Mouse (Mus musculus) lung, embryonic 16.5 days (tissue): ENCODE results near the gene Ly6g6c. TPM values are rescaled to one million over a fixed set of nuclear protein-coding genes. Genes with fewer than 3 reads are reported as not detected.

Experiments used
- ATAC-seq: fragments of 200-750 bp; cut with Nextera tagmentation; 2 replicates; pipeline ENCODE4 v1.8.0; 2017; ENCODE audit warnings: low read depth, mild to moderate bottlenecking, moderate library complexity
- H3K27ac ChIP-seq: fragments of 300-500 bp; sonication (generic); 2 replicates; pipeline ENCODE4 v1.5.1; 2014; ENCODE audit warnings: mild to moderate bottlenecking, control low read depth, low read length
- H3K27me3 ChIP-seq: fragments of 300-500 bp; sonication (generic); 2 replicates; pipeline ENCODE4 v1.6.1; 2014; ENCODE audit warnings: low read depth, low read length, mixed read lengths; ENCODE audit not compliant: control insufficient read depth, insufficient read depth
- H3K36me3 ChIP-seq: fragments of 300-500 bp; sonication (generic); 2 replicates; pipeline ENCODE4 v1.6.1; 2014; ENCODE audit warnings: low read length; ENCODE audit not compliant: control insufficient read depth, insufficient read depth
- H3K4me1 ChIP-seq: fragments of 300-500 bp; sonication (generic); replicated peaks from 2 replicates; pipeline ENCODE4 v1.6.1; 2014; ENCODE audit warnings: low read length, mixed read lengths; ENCODE audit not compliant: control insufficient read depth, insufficient read depth
- H3K4me2 ChIP-seq: fragments of 300-500 bp; sonication (generic); 2 replicates; pipeline ENCODE4 v1.6.1; 2014; ENCODE audit warnings: low read depth, low read length, control low read depth
- H3K4me3 ChIP-seq: fragments of 300-500 bp; sonication (generic); 2 replicates; pipeline ENCODE4 v1.5.1; 2014; ENCODE audit warnings: mild to moderate bottlenecking, low read length, control low read depth
- H3K9ac ChIP-seq: fragments of 300-500 bp; sonication (generic); 2 replicates; pipeline ENCODE4 v1.6.1; 2014; ENCODE audit warnings: low read length, control low read depth
- H3K9me3 ChIP-seq: fragments of 300-500 bp; sonication (generic); 2 replicates; pipeline ENCODE4 v1.6.1; 2016; ENCODE audit warnings: low read length; ENCODE audit not compliant: control insufficient read depth
- WGBS: fragments of 180-500 bp; shearing (Covaris S2); extraction: QIAGEN DNeasy Blood & Tissue Kit; methylation state at CpG from one replicate; pipeline ENCODE4 v1.1.7; 2014; 5-methylcytosine and 5-hydroxymethylcytosine counted together
- polyA plus RNA-seq: library from polyadenylated mRNA; unstranded; fragments of >200 nt; fragmentation: Nextera tagmentation; extraction: Ambion mirVana; gene quantifications from 2 replicates; pipeline ENCODE4 v1.2.1, GENCODE M21; 2015

Ly6g6c gene
- polyA plus RNA-seq, 1 experiment from 2014 or later: 0.53 TPM

DNA sequence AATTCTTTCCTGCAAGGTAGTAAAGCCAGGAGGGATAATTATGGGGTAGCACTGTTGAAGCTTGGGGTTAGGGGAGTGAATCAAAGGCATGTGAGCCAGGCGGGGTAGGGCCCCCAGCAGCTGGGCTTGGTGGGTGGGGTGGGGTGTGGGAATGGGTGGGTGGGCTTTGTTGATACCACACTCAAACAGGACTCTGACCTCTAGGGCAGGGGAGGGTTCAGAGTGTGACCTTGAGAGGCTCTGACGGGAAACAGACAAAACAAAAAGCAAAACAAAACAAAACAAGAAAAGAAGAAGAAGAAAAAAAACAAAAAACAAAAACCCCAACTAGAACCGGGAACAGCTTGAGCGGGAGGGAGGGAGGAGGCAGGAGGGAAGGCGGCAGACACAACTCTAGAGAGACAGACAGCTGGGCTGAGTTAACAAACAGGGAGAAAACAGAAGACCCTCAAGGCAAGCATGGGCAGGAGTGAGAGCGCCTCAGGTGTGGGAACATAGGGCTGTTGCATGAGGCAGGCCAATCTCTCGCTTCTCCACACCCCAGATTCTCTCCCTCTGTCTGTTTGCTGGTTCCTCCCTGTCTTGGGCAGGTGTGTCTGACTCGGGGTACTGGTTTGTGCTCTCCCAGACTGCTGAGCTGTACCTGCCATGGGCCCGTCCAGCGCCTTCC is 11.5 kb downstream of the Ly6g6c start, which contains the start of gene Ly6g6e:
Gene Ly6g6e (plus strand): TSS at position 396 of the 670 bp plus-strand sequence.
- Histone ChIP-seq H3K9ac (peak within 1 kb of the TSS; percentile 66), H3K4me3 (peak within 1 kb of the TSS; percentile 45), H3K9me3 (no peaks in the 10 kb centered on the region), H3K27ac (peak within 1 kb of the TSS; percentile 87), H3K4me1 (peaks cover 7% of the 10 kb centered on the region; the same call in 1 of the 2 replicates), H3K27me3 (peaks cover 2% of the 10 kb centered on the region; the same call in 1 of the 2 replicates), H3K36me3 (no peaks in the 10 kb centered on the region), H3K4me2 (peak within 1 kb of the TSS; percentile 52)
- ATAC-seq: 0 out of 2 replicates have a peak, but pooled peaks have one; percentile 5
- WGBS: 32% methylated on average over 10 of the region's 10 CpGs

DNA sequence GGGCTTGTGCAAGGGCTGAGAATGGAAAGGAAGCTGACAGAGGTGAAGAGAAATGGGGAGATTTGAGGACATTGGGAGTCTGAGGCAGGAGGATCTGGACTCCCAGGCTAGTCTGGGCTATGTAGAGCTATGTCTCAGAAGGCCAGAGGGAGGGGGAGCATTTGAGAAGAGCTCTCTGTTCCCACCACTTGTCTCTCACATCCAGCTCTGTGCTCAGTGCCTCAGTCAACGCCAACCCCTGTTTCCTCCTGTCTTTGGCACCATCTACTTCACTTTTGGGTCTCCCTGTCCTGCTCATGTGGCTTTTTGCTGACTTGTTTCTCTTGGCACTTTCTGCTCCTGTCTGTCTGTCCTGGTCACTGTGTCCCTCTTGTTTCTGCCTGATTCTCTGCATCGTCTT is 12.1 kb downstream of the Ly6g6c start:
- H3K9me3 ChIP-seq: no peaks in the 10 kb centered on the region
- H3K4me2 ChIP-seq: peak overlapping the region; percentile 52
- peak overlapping the region; percentile 45 for H3K4me3 ChIP-seq
- H3K27me3 ChIP-seq: peaks cover 2% of the 10 kb centered on the region; the same call in 1 of the 2 replicates
- 23% methylated on average over 2 of the region's 2 CpGs for WGBS
- no peaks in the 10 kb centered on the region for H3K36me3 ChIP-seq
- peak overlapping the region; percentile 66 for H3K9ac ChIP-seq
- peak overlapping the region; percentile 87 for H3K27ac ChIP-seq
- peaks cover 7% of the 10 kb centered on the region; the same call in 1 of the 2 replicates for H3K4me1 ChIP-seq
- peak; percentile 52 for ATAC-seq

DNA sequence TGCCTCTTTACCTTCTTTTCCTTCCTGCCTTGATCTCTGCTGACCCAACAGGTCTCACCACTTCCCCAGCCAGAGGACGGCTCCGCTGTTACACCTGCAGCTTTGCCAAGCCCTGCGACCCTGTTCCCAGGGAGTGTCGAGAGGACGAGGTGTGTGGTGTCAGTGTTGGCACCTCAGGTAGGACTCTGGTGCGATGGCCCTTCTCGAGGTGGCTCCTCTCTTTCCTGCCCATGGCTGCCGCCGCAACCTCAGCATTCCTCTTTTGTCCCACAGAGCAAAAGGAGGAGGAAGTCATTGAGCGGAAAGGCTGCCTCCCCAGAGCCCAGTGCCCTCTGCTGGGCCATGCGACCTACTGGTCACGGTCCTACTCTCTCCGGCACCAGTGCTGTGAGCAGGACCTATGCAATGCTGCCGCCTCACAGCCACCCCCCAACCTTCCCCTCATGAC is 12.6 kb downstream of the Ly6g6c start, which contains the start of gene Ly6g6d:
Gene Ly6g6d (minus strand): TSS at position 280 of the 448 bp plus-strand sequence.
- H3K4me2 ChIP-seq: peak within 1 kb of the TSS; percentile 52
- H3K9ac ChIP-seq: peak within 1 kb of the TSS; percentile 66
- no peaks in the 10 kb centered on the region for H3K36me3 ChIP-seq
- peak within 1 kb of the TSS; percentile 87 for H3K27ac ChIP-seq
- H3K4me1 ChIP-seq: peaks cover 7% of the 10 kb centered on the region; the same call in 1 of the 2 replicates
- H3K4me3 ChIP-seq: peak within 1 kb of the TSS; percentile 45
- no peaks in the 10 kb centered on the region for H3K9me3 ChIP-seq
- ATAC-seq: peak; percentile 83
- peaks cover 2% of the 10 kb centered on the region; the same call in 1 of the 2 replicates for H3K27me3 ChIP-seq
- 7% methylated on average over 14 of the region's 14 CpGs for WGBS

DNA sequence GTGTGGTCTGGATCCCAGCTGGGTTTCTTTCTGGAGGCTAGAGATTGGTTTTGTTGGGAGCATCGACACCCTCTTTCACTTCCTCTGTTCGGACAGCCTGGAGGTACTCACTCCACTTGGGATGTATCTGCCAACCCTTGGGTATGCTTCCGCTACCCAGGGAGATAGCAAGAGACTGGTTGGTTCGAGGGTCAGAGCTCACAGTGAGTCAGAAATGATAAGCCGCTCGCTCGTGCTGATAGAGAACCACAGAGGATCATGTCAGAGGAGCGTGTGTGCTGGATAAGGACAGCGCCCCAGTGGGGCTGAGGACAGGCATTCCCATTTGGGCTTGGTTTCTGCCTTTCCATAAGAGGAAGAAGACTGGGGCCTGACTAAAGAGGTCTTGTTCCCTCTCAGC is 14.6 kb downstream of the Ly6g6c start:
- Histone ChIP-seq H3K27ac (no peak overlapping the region), H3K9ac (no peak overlapping the region), H3K9me3 (no peaks in the 10 kb centered on the region), H3K27me3 (peaks cover 2% of the 10 kb centered on the region; the same call in 1 of the 2 replicates), H3K4me1 (peaks cover 7% of the 10 kb centered on the region; the same call in 1 of the 2 replicates), H3K4me2 (no peak overlapping the region), H3K36me3 (no peaks in the 10 kb centered on the region), H3K4me3 (no peak overlapping the region)
- no peak for ATAC-seq
- 29% methylated on average over 9 of the region's 9 CpGs for WGBS

DNA sequence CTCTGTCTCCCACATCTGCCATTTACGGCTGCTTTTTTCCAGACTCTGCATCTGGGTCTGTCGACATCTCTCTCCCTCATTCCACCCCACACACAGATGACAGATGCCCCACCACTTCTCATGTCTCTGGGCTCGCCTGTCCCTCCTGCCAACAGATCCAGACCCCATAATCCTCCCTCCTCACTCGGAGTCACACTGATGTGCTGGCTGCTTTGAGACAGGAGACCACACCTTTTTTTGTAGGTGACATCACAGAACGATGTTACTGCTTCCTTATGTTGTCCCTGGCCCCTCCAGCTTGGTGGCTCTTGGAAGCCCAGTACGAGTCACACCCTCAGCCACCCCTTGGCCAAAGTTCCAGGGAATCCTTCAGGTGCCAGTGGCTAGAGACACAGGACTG is 15.1 kb downstream of the Ly6g6c start:
- no peak overlapping the region for H3K9ac ChIP-seq
- H3K27ac ChIP-seq: no peak overlapping the region
- no peaks in the 10 kb centered on the region for H3K9me3 ChIP-seq
- H3K4me3 ChIP-seq: no peak overlapping the region
- peaks cover 7% of the 10 kb centered on the region; the same call in 1 of the 2 replicates for H3K4me1 ChIP-seq
- no peaks in the 10 kb centered on the region for H3K36me3 ChIP-seq
- peaks cover 2% of the 10 kb centered on the region; the same call in 1 of the 2 replicates for H3K27me3 ChIP-seq
- WGBS: 50% methylated on average over 6 of the region's 6 CpGs
- H3K4me2 ChIP-seq: no peak overlapping the region
- no peak for ATAC-seq

DNA sequence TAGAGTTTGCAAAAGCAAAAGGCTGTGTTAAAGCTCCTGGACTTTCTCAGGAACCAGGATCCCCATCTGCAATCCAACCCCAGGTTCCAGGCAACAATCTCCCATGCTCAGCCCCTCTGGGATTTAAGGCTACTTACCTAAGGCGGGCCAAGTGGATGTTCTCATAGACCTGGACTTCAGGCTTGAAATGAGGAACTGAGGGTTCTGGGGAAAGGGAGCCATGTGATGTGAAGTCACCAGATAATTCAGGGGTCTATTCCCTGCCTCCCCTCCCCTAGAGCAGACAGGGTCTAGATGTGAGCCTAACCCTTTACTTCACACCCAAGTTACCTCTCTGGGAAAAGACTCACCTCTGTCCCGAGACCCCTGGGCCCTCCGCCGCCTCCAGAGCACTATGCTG is 15.5 kb downstream of the Ly6g6c start:
- 81% methylated on average over 4 of the region's 4 CpGs for WGBS
- Histone ChIP-seq H3K36me3 (no peaks in the 10 kb centered on the region), H3K4me2 (no peak overlapping the region), H3K9me3 (no peaks in the 10 kb centered on the region), H3K4me1 (peaks cover 7% of the 10 kb centered on the region; the same call in 1 of the 2 replicates), H3K27me3 (peaks cover 2% of the 10 kb centered on the region; the same call in 1 of the 2 replicates), H3K4me3 (no peak overlapping the region), H3K9ac (no peak overlapping the region), H3K27ac (no peak overlapping the region)
- ATAC-seq: no peak

DNA sequence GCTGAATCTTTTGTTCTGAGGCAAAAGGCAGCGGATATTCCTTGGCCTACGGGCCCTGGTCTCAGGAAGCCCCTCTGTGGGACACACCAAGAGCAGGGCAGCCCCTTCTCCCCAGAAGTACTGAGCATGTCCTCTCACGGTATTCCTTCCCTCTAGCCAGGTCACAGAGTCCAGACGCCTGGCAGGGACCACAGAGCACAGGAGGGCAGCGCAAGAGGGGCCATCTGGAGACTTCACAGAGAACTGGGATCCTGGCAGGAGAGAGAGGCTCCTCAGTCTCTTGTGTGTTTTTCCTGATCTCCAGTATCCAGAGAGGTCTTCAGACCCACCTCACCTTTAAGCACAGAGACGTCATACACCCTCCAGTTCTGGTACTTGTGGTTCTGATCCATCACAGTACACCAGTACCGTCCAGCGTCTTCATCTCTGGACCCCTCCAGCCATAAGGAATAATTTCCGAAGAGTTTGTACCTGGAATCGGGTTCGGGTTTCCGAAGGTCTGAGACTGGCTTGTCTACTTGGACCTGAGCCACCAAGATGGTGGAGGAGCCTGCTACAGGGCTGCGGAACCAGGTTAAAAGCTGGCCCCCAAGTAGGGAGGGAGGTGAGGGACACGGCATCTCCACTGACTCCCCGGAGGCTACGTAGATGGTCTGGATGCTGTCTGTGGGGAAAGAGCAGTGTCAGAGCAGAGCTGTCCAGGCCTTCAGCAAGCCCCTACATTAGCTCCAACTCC is 17.8 kb downstream of the Ly6g6c start:
- Histone ChIP-seq H3K4me2 (no peak overlapping the region), H3K4me1 (0 out of 2 replicates have a peak, but pooled peaks cover 2% of the 10 kb centered on the region), H3K9me3 (no peaks in the 10 kb centered on the region), H3K27ac (no peak overlapping the region), H3K27me3 (peaks cover 2% of the 10 kb centered on the region; the same call in 1 of the 2 replicates), H3K36me3 (no peaks in the 10 kb centered on the region), H3K4me3 (no peak overlapping the region), H3K9ac (no peak overlapping the region)
- 82% methylated on average over 16 of the region's 16 CpGs for WGBS
- no peak for ATAC-seq

DNA sequence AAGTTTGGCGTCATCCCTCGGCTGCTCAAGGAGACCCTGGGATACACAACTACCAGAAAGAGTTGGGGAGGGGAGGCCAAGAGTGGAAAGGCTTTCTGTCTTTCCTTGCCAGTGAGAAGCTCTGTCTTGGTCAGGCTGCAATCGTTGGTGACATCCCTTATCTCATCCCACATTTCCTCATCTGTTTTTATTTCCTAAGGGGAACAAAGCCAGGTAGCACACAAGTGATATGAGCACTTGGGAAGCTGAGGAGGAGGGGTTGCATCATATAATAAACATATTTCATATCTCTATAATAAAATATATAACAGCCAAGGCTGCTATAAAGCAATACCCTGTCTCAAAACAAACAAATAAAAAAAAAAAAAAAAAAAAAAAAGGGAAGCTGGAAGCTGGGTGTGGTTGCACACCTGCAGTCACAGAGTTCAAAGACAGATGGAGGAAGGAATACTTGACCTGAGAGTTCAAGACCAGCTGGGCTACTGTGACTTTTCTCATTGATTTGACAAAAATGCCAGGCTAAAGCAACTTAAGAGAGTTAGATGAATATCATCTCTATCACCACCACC is 18.8 kb downstream of the Ly6g6c start:
- no peak overlapping the region for H3K4me2 ChIP-seq
- no peak overlapping the region for H3K9ac ChIP-seq
- H3K9me3 ChIP-seq: no peaks in the 10 kb centered on the region
- no peaks in the 10 kb centered on the region for H3K4me1 ChIP-seq
- H3K27ac ChIP-seq: no peak overlapping the region
- no peaks in the 10 kb centered on the region for H3K36me3 ChIP-seq
- H3K27me3 ChIP-seq: no peaks in the 10 kb centered on the region
- H3K4me3 ChIP-seq: no peak overlapping the region
- no peak for ATAC-seq
- WGBS: 64% methylated on average over 3 of the region's 3 CpGs
